Comparison of ENCODE assay signal across 8 mouse cellular contexts in genomic region chr16:30873493-30874211, GRCm38 (mm10).
DNase-seq lines count a peak whose midpoint lies in the region; ATAC-seq and TF ChIP-seq lines count a peak whose summit lies in the region.

No protein-coding gene starts in this region.

- no peak overlapping the region; the same call in 1 of the 2 replicates for H3K9ac ChIP-seq in forebrain, embryonic 11.5 days (ENCODE audit: low read length)
- 0 out of 2 replicates have a peak overlapping the region, but pooled peaks have one; percentile 3 for H3K9ac ChIP-seq in heart, postnatal 0 days (replicated peaks; ENCODE audit: low read depth, low read length)
- 0 out of 2 replicates have a peak overlapping the region, but pooled peaks have one; percentile 12 for H3K9ac ChIP-seq in midbrain, embryonic 11.5 days (ENCODE audit: low read length)

- no peak for TF ChIP-seq CTCF in heart, postnatal 0 days (IDR thresholded peaks at IDR 0.05; ENCODE audit: low read depth)

- H3K4me3 ChIP-seq in forebrain, embryonic 11.5 days (ENCODE audit: low read depth, low read length), result no peak overlapping the region
- H3K4me3 ChIP-seq in heart, postnatal 0 days (ENCODE audit: low read depth, low read length), result no peak overlapping the region
- H3K4me3 ChIP-seq in midbrain, embryonic 11.5 days (ENCODE audit: low read depth, low read length), result no peak overlapping the region

- 27% methylated on average over 26 of the region's 26 CpGs for WGBS in forebrain, embryonic 11.5 days
- 46% methylated on average over 26 of the region's 26 CpGs for WGBS in heart, postnatal 0 days
- WGBS in midbrain, embryonic 11.5 days, result 51% methylated on average over 26 of the region's 26 CpGs

- TF ChIP-seq EP300 in heart, postnatal 0 days (IDR thresholded peaks at IDR 0.05; ENCODE audit: low read depth), result no peak

- no peaks in the 10 kb centered on the region for H3K36me3 ChIP-seq in forebrain, embryonic 11.5 days (ENCODE audit: control insufficient read depth, insufficient read depth, low read length)
- H3K36me3 ChIP-seq in heart, postnatal 0 days (replicated peaks; ENCODE audit: control insufficient read depth, insufficient read depth, low read length), result no peaks in the 10 kb centered on the region
- H3K36me3 ChIP-seq in midbrain, embryonic 11.5 days (ENCODE audit: control insufficient read depth, insufficient read depth, low read length), result no peaks in the 10 kb centered on the region

- H3K27me3 ChIP-seq in forebrain, embryonic 11.5 days (ENCODE audit: control insufficient read depth, insufficient read depth, low read length), result no peaks in the 10 kb centered on the region
- no peaks in the 10 kb centered on the region for H3K27me3 ChIP-seq in heart, postnatal 0 days (ENCODE audit: control insufficient read depth, insufficient read depth, low read length)
- H3K27me3 ChIP-seq in midbrain, embryonic 11.5 days (ENCODE audit: control insufficient read depth, insufficient read depth, low read length), result no peaks in the 10 kb centered on the region

- DNase-seq in embryo, embryonic 10 days (ENCODE audit: low spot score), result peak; percentile 44
- DNase-seq in embryo, embryonic 9.5 days (ENCODE audit: extremely low spot score), result no peak
- DNase-seq in forebrain, embryonic 11.5 days (ENCODE audit: low spot score), result peak; percentile 69
- DNase-seq in heart, postnatal 0 days (ENCODE audit: low spot score), result peak; percentile 25
- peak; percentile 47 to 68 for DNase-seq in kidney, postnatal 36 days
- DNase-seq in midbrain, embryonic 11.5 days (ENCODE audit: low spot score, missing footprints), result no peak
- no peak for DNase-seq in thymus, postnatal 4 days
- no peak for DNase-seq in urinary bladder, postnatal 10 days (ENCODE audit: low spot score)

- ATAC-seq in forebrain, embryonic 11.5 days (replicated peaks; ENCODE audit: low FRiP score), result peak; percentile 76
- ATAC-seq in heart, postnatal 0 days (ENCODE audit: insufficient read depth, low read depth), result no peak
- ATAC-seq in midbrain, embryonic 11.5 days (ENCODE audit: low FRiP score), result peak; percentile 40; the same call in 1 of the 2 replicates

- peak overlapping the region; percentile 48; the same call in 1 of the 2 replicates for H3K27ac ChIP-seq in forebrain, embryonic 11.5 days (ENCODE audit: low read depth, low read length)
- no peak overlapping the region; the same call in 1 of the 2 replicates for H3K27ac ChIP-seq in heart, postnatal 0 days (ENCODE audit: low read depth)
- H3K27ac ChIP-seq in midbrain, embryonic 11.5 days (ENCODE audit: low read depth, low read length), result no peak overlapping the region; the same call in 1 of the 2 replicates

- H3K9me3 ChIP-seq in forebrain, embryonic 11.5 days (ENCODE audit: control insufficient read depth, low read length), result no peaks in the 10 kb centered on the region
- H3K9me3 ChIP-seq in heart, postnatal 0 days (replicated peaks; ENCODE audit: control insufficient read depth, low read length), result no peaks in the 10 kb centered on the region
- no peaks in the 10 kb centered on the region for H3K9me3 ChIP-seq in midbrain, embryonic 11.5 days (ENCODE audit: control insufficient read depth, low read length)

- H3K4me1 ChIP-seq in forebrain, embryonic 11.5 days (replicated peaks; ENCODE audit: control insufficient read depth, insufficient read depth, low read length), result peaks cover 2% of the 10 kb centered on the region; the same call in 1 of the 2 replicates
- peaks cover 12% of the 10 kb centered on the region; the same call in 1 of the 2 replicates for H3K4me1 ChIP-seq in heart, postnatal 0 days (ENCODE audit: control insufficient read depth, insufficient read depth)
- no peaks in the 10 kb centered on the region for H3K4me1 ChIP-seq in midbrain, embryonic 11.5 days (ENCODE audit: control insufficient read depth, insufficient read depth, low read length)

- H3K4me2 ChIP-seq in forebrain, embryonic 11.5 days (ENCODE audit: low read depth, low read length, severe bottlenecking), result peak overlapping the region; percentile 20; the same call in 1 of the 2 replicates
- H3K4me2 ChIP-seq in heart, postnatal 0 days (ENCODE audit: low read depth, low read length), result peak overlapping the region; percentile 28; the same call in 1 of the 2 replicates
- no peak overlapping the region for H3K4me2 ChIP-seq in midbrain, embryonic 11.5 days

Comparison
In these comparisons a context has a peak if more than half of its experiments do, and no peak if none do; other contexts are left out.
1. DNase-seq: peak in embryo, embryonic 10 days (single experiment), forebrain, embryonic 11.5 days (single experiment), heart, postnatal 0 days (single experiment) and kidney, postnatal 36 days (2 of 2); none in embryo, embryonic 9.5 days (single experiment), midbrain, embryonic 11.5 days (single experiment), thymus, postnatal 4 days (single experiment) and urinary bladder, postnatal 10 days (single experiment).